Mouse (Mus musculus) liver, adult 2 months (tissue): ENCODE measurements around the gene Clca2.

Source experiments
- CTCF ChIP-seq: fragments of 200-500 bp; IDR thresholded peaks from 2 replicates; pipeline ENCODE4 v1.5.1; 2011; ENCODE audit warnings: low read depth, low read length, control low read depth
- POLR2A ChIP-seq: fragments of 200-500 bp; IDR thresholded peaks from 2 replicates; pipeline ENCODE4 v1.6.1; 2011; ENCODE audit warnings: low read length, control low read depth; ENCODE audit not compliant: insufficient read depth; ENCODE audit errors: extremely low read depth

DNA sequence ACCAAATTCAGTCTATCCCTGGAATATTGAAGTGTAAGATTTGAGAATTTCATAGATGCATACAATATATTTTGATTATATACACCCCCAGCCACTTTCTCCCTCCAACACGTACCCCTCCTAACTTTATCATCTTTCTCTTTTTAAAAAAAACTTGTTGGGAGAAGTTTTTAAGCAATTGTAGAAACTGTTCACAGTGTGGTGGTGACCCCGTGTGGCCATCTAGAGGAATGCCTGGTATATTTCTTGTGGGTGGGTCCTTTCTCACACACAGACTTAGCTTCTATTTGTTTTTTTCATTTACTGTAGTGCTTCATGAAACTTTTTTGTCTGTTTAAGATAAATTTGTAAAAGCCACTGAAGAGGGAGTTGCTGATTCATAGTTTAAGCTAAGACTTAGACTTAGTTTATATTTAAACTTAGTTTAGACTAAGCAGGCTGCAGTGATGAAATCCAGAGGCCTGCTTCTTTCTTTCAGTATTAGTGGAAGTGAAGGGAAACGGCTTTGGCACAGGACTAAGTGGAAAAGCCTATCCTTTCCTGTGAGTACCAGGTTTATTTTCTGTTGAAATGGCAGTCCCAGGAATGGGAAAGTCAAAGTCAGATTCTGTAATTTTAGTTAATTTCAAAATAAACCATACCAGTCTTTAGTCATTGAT lies 32.1 kb upstream of the Clca2 start:
- TF ChIP-seq POLR2A (no peak), CTCF (no peak)
